Mouse (Mus musculus): ENCODE measurements around the gene Slc9a7.

DNA sequence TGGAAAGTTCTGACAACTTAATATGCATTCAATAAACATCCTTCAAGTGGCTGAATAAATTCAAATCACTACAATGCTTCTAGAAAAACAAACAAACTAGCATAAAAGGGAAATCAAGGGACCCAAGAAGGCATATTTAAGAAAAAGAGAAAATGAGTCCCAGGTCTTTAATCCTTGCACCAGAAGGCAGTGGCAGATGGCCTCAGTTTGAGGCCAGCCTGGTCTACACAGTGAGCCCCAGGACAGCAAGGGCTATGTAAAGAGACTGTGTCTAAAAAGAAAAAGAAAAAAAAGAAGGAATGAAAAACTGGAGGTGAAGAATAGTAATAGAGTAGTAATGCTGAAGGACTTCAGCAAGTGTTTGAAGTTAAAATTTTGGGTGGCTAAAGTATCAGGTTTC lies 162.7 kb downstream of the Slc9a7 start:
- no peak for TF ChIP-seq CTCF (IDR thresholded peaks at IDR 0.05; ENCODE audit: low read depth, low read length)
- TF ChIP-seq POLR2A (IDR thresholded peaks at IDR 0.05; ENCODE audit: borderline replicate concordance, low read depth, low read length), result no peak
